Mouse (Mus musculus) kidney, postnatal 36 days (tissue): Measurements from ENCODE around the gene Colec11.

Experiments used
- DNase-seq, 2 experiments: peaks; one replicate each; pipeline ENCODE4 v3.0.0; 2021 to 2022; ENCODE audit warnings: mixed read lengths in 2 of 2

Gene Colec11

DNA sequence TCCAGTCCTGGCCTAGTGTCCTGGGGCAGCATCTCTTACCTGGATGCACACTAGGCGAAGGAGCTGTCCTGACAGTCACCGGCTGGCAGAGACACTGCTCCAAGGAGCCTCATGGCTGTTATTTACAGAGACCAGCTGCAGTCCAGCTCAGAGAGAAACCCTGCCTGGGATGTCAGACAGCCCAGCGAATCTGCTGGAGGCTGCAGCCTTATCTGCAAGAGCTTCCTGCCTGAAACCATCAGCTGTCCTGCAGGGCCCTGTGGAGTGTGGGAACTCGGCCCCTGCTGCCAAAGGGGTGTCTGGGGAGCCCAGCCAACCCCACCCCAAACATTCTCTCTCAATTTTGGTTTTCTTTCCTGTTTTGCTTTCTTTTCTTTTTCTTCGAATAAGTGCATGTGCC lies at the start of gene Colec11:
TSS of gene Colec11 (minus strand) at position 183 of the 400 bp plus-strand sequence.
- DNase-seq: peak in 1 of 2 experiments; percentile 12

DNA sequence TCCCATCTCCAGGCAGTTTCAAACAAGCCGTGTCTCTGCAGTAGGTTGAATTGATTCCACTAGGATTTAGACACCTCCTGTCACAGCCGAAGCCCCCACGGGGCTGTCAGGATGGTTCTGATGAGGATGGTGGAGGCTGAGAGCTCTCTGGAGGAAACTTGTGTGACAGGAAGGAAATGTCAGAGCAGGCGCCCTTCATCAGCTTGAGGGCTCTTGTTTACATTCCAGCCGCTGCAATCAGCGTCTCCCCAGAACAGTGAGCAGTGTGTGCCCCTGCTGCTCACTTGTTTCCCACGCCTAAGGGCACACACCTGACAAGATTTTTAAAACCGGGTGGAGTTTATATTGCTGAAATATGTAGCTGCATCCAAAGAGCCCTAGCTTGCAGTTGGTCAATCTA lies 44.1 kb upstream of the Colec11 start:
- no peak for DNase-seq

DNA sequence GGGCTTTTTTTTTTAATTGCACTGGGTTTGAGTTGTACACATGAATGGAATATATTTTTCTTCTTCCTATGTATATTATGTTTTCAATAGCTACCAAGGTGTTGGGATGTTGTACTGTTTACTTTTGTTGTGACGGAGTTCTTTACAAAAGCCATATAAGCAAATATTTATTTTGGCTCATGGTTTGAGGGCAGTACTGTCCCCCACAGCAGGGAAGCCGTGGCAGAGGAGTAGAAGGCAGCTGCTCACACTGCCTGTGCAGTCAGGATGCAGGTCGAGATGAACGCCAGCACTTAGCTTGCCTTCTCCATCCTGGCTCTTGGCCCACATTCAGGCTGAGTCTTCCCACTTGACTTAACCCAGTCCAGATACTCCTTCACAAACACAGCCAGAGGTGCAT lies 43.6 kb upstream of the Colec11 start:
- no peak for DNase-seq

DNA sequence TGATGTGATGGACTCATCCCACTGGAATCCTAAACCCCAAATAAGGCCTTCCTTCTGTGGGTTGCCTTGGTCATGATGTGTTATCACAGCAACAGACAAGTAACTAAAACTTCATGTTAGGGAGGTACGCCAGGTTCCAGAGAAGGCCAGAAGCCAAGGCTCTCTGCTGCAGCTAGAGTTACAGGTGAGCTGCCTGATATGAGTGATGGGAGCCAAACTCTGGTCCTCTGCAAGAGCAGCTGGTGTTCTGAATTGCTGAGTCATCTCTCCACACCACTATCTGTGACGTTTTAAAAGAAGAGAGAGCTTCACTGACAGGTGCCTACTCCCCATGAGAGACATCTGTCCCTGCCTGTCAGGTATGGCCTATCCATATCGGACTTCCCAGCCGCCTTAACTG lies 39.5 kb upstream of the Colec11 start:
- no peak for DNase-seq

DNA sequence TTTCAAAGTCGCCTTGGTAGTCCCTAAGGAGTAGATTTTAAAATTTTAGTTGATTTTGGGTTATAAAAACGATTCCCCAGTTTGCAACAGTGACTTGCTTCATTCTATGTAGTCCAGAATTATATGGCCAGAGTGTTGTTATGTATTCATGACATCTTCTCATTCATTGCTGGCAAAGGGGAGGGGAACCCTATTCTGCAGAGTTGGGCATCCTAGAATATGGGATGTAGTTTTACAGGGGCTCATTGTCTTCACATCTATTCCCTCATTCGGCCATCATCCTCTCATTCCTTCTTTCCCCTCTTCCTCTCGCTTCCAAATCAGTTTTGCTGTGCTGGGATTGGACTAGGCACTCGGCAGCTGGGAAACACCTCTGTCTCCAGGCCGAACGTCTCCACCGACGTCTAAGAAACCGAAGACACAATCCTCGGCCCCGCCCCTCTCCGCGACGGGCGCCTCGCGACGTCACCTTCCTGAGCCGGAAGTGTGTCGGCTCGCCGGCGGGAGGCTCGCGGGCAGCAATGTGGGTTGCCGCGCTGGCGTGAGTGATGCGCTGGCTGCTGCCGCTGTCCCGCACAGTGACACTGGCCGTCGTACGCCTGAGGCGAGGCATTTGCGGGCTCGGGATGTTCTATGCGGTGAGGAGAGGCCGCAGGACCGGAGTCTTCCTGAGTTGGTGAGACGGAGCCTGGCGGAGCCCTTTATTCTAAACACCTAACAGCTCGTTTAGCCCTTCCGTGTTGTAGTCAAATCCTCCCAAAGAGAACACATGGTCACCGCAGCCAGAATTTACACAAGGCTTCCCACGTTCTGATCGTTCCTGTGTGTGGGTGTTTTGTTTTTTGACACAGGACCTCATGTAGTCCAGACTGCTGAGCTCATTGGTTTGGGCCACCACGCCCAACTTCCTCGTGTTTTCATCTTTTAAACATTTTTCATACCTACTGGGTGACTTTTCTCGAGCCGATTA lies 26.2 kb upstream of the Colec11 start, which contains the start of gene Rnaseh1:
TSS of gene Rnaseh1 (plus strand) at position 462 of the 970 bp plus-strand sequence.
- DNase-seq: peak; percentile 90 to 96

DNA sequence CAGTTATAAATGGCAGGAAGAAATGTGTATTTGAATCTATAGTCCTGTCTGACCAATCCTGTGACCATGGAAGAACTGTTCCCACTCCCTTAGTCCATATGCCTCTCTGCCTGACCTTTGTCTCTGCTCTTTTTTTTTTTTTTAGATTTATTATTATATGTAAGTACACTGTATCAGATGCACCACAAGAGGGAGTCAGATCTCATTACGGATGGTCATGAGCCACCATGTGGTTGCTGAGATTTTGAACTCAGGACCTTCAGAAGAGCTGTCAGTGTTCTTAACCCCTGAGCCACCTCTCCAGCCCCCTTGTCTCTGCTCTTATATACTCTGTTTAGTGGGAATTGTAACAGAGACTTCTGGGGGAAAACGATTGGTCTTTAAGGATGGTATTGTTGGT lies 15.6 kb upstream of the Colec11 start:
- DNase-seq: no peak

DNA sequence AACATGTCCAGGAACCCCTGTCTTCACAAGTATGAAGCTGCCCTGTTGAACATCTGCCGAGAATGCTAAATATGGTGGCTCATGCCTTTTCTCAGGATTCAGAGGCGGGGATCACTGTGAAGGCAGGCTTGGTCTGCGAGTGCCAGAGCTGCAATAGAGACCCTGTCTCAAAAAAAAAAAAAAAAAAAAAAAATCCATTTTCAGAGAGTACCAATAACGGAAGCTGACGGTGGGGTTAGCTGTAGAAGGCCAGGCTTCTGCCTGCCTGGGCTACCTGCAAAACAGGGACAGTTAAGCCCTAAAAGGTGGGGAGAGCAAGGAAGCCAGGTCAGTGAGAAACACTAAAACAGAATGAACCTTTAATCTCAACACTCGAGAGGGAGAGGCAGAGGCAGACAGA lies 13.4 kb upstream of the Colec11 start:
- no peak for DNase-seq

DNA sequence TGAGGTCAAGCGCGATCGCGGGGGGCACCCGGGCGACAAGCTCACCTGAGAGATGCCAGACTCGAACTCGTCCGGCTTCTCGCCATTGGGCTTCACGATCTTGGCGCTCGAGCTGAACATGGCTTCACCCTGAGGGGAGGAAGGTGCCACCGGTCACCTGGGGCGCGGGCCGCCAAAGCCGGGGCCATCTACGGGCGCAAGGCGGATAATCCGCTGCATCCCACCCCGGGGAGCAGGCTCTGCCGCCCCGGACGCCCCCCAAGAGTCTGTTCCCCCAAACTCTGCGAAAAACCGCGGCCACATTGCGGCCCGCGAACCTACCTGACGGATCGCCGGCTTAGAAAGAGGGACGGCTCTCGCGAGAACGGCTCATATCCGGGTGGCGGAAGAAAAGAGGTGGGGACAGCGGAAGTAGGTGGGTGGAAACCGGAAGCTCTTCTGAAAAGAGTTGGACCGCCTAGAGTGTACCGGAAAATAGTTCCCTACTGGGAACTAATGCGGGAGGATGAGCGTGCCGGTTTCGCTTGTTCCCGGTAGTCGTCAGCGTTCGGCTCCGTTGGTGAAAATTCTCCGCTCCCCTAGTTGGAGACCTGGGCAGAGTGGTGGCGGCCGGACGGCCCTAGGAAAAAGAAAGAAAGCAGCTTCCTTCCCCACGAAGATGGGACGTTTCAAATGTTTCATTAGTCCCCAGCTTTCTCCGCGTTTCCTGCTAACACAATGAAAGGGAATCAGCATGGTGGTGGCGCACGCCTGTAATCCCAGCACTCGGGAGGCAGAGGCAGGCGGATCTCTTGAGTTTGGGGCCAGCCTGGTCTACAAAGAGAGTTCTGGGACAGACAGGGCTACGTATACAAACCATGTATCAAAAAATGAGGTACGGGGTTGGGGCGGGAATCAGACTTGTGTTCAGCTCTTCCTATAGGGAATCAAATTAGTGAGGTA lies 12.6 kb upstream of the Colec11 start, which contains the start of gene Rps7:
TSS of gene Rps7 (minus strand) at position 419 of the 942 bp plus-strand sequence.
- DNase-seq: peak; percentile 94 to 95

DNA sequence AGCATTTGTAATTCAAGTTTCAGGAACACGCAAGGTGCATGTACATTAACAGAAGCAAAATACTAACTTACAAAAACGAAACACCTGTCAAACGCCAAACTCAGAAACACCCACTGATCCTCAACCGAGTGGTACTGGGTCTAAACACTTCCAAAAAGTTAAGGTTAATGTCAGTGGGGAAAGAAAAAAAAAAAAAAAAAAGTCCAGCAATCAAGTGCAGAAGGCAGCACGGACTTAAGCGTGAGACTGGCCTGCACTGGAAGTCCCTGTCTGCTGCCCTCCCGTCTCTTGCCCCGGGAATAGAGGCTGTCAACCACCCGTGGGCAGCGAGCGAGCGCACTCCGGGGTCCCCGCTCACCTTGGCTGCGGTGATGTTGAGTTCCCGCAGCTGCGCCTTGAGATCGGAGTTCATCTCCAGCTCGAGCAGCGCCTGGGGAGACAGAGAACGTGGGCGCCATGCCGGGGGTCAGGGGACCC lies 11.9 kb upstream of the Colec11 start:
- DNase-seq: no peak

DNA sequence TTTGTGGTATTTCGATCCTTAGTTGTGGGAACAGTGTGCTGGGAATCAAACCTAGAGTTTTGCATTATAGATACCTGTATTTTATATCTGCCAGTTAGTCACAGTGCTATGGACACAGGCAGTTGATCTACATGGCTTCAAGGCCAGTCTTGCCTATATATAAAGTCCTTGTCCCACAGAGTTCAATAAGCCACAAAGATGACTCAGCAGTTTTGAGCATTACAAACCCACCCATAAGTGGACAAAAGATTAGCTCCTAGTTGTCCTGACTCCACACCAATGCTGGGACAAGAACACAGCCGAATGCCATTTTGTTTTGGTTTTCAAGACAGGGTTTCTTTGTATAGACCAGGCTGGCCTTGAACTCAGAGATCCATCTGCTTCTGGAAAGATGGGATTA lies 5.3 kb upstream of the Colec11 start:
- DNase-seq: no peak

DNA sequence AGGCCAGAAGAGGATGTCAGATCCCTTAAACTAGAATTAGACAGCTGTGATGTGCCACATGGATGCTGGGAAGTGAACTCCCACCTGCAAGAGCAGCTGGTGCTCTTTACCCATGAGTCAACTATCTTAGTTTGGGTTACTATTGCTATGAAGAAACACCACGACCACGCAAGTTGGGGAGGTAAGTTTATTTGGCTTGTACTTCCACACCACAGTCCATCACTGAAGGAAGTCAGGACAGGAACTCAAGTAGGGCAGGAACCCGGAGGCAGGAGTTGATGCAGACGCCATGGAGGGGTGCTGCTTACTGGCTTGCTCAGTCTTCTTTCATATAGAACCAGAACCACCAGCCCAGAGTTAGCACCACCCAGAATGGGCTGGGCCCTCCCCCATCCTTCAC lies 3.9 kb upstream of the Colec11 start:
- DNase-seq: no peak

DNA sequence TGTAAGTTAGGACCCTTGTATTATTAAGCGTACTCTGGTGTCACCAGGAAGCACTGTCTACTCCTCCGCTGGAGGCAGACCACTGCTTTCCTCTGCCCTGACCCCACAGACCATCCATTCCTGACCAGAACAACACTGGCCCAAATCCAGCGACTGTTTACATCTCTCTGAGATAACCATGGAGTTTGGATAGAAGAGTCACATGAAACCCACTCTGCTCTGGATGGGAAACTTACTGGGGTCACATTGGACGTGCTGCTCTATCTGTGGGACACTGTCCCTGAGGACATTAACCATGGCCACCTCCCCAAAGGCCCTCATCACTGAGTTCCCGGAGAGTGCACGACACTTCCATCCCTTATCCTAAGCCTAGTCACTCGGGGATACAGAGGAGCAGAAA lies 2.2 kb upstream of the Colec11 start:
- DNase-seq: no peak

DNA sequence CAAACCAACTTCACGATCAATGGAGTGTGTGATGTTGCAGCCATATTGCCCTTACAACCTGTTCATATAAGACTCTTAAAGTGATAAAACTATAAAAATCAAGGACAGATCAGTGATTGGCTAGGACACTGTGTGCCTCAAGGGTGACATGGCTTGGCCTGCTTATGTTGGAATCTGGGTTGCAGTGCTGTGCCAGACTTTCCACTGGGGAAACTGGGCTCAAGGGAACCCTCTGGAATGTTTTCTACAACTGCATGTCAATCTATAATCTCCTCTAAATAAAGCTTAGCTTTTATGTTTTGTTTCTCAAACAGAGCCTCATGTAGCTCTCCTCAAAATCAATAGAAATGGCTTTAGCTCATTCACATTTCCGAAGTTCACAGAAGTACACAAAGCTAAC lies 1.1 kb upstream of the Colec11 start:
- DNase-seq: no peak

DNA sequence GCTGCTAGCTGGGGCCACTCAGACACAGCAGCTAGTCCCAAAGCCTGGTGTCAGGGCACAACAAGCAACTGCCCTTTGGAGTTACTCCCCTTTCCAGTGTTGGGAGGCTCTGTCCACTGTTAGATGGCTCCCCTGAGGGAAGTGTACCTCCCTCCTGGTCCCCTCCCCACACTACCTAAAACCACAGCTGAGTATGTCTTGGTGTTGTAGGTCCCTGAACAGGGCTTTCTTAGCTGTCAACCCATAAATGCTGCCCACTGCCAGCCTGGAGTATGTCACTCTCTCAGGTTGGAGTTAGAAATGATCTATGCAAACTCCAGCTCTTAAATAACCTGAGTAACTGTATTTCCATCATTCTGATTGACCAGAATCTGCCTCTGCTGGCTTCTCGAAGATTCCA lies 536 bp downstream of the Colec11 start:
- no peak for DNase-seq

DNA sequence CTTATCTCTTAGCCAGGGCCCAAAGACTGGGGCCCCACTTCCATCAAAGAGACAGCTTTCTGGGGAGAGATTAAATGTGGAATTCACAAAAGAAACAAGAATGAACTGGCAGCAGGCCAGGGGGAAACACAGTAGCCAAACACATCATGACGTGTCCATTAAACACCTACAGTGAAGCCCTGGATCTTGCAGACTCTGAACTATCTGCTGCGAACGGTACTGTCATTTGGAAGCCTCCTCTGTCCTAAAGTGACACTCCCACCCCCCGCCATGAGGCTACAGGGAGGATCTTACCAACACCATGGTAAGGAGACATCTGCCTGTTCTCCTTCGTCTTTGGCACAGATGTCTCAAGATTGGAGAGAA lies 1.0 kb downstream of the Colec11 start:
- DNase-seq: no peak

DNA sequence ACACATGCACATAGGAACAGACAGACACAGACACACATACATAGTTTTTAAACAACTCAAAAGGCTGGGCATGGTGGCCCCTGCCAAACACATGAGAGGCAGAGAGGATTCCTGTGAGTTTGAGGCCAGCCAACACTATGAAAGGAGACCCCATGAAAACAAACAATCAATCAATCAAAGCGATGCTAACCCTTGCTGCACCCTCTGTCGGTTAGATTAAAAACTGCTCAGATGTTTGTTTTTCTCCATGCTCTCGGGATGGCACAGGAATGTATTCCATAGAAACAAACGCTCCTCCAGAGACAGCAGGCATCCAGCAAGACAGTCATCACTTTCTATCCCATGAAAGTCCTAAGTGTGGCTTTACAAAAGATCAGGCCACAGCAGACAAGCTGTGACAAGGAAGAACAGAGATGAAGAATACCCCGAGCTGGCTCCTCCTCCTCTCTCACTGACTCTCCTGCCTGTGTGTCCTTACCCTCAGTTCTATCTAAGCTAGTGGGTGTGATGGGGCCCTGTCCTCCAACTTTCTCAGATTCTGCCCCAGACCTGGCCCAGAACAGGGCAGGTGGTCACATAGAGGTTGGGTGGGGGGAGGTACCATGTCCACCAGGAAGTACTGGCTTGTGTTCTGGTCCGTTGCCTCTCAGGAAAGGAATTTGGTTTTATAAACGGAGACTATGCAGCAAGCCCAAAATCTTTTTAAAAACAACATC lies 1.6 kb downstream of the Colec11 start:
- no peak for DNase-seq

DNA sequence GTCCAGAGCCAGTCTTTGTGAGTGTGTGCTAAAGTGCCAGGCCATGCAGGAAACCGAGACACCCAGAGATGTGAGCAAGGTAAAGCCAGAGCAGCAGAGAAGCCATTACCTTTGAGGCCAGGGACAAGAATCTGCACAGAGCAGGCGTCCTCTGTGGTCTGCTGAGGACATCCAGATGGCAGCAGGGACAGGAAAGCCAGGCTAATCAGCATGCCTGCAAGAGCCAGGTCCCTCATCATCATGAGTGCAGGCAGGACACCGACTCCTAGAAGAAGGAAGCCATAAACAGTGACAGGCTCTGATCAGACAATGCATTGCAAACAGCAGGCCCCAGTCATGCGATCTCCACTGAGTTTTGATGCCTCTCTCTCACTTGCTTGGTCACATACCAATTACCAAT lies 5.9 kb downstream of the Colec11 start:
- no peak for DNase-seq

DNA sequence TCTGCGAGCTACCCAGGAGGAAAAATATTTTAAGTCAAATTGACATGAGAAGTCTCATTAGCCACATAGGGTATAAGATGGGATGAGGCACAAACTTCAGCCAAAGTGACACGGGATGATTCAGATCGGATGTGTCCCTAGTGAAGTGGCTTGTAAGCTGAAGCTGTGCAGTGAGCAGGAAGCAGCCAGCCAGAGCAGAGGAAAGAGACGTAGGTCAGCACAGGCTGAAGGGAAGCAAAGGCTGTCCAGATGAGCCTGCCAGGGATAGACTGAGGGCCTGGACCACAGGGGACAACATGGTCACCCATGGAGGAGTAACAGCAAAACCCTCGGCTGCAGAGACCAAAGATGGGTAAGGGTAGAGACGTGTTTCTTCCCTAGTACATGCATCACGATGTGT lies 8.8 kb downstream of the Colec11 start:
- no peak for DNase-seq

DNA sequence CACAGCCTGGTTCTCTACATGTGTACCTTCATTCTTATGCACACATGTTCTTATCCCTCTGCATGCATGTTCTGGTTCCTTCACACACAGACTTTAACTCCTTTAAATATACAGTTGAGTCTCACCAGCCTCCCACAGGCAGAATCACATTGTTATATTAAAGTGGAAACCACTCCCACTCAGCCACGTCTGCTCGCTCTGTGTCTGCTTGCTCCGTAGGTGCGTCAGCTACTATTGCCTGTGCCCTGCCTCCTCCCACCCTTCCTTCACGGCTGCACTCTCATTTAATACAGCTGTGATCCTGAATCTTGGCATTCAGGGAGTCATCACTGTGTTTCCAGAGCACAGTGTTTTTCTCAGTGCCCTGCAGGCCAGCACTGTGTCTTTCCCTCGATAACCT lies 10.8 kb downstream of the Colec11 start:
- no peak for DNase-seq

DNA sequence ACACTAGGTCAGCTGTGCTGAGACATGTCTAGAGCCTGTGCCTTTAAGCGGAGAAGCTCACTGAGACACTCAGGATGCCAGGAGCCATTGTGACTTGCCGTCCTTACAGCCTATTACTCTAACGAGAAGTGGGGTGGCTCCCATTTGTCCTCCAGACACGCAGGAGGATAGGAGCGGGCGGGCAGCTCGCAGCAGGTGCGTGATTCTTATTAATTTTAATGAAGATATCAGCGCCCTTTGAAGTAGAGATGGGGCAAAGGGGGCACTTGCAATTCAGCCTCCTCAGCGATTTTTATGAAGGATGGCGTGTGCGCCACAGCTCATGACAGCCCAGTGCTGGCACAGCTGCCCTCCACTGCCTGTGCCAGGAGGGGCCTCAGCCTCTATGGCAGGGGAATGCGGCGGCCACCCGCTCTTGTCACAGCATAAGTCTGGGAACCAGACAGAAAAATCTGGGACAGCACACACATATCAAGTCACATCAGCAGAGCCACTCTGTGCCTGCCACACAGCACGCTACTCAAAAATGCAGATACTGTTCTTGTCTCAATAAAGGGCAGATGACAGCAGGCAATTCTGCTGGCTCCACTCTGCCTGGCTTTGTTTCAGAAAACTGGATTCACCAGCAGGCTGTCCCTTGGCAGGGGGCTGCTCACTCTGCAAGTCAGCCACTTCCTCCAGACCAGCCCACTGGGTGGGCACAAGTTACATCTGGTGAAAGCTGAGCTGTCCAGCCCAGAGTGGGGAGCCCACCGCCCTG lies 15.5 kb downstream of the Colec11 start:
- DNase-seq: no peak

DNA sequence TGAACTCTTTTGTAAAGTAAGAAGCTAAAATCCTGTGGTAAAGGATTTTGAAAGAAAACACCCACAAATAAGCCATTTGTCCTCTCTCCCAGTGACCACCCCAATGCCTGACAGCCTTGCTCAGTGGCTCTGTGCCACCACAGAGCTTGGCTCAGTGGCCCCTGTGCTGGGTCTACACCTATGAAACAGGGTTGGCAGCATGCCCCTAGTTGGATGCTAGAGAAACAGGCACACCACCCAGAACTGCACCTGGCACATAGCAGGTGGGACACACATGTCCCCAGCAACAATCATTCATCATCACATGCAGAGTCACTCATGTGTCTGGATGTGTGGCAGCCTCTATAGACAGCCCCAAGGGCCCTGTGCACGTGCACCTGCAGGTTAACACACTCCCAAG lies 19.7 kb downstream of the Colec11 start:
- DNase-seq: no peak

DNA sequence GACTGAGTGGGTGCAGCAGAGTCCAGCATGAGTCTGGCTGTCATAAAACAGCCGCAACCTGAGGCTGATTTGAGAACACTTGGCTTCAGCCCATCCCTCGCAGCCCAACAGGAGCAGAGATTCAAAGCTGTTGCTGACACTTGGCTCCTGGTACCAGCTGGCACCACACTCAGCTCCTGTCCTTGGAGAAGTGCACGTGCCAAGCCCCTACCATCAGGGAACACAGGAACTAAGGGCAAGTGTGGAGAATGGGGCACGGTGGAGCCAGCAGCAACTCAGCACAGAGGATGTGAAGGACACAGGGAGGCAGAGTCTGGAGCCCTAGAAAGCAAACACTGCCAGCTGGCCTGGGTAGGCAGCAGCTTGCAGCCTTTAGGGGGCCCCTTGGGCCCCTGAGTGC lies 20.9 kb downstream of the Colec11 start:
- DNase-seq: no peak
